Mouse (Mus musculus): ENCODE measurements at regions not wholly inside any gene's neighbourhood (a gene's known extent, or its start where the extent isn't known, plus 50 kb on each side); places are given as distances from the start of the nearest gene placed in this dataset.

DNA sequence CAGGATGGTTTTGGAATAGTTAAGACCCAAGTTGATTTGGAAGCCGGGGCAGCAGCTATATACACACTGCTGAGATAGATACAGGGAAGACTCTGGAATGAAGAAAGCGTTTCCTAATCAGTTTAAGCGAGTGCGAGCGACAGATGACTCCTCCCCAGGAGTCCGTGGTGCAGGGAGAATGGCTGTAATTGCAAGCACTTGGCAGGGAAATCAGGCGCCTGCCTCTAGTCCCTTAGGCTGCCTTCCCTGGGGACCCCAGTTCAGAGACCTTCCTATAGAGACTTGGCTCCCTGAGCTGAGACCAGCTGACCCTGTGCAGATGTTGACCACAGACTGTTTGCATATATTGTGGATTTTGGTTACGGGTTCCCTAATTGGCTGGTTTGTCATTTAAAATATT is 228.3 kb upstream of the 4930535I16Rik start:
- Histone ChIP-seq H3K9me3 (ENCODE audit: low read length) (no peaks in the 10 kb centered on the region), H3K27ac (ENCODE audit: low read length) (no peak overlapping the region), H3K4me1 (ENCODE audit: insufficient read depth, low read depth, low read length) (no peaks in the 10 kb centered on the region), H3K4me3 (ENCODE audit: low read depth, low read length) (no peak overlapping the region), H3K27me3 (replicated peaks; ENCODE audit: insufficient read depth, low read length) (0 out of 2 replicates have a peak, but pooled peaks cover 6% of the 10 kb centered on the region), H3K4me2 (replicated peaks; ENCODE audit: low read depth, low read length) (no peak overlapping the region), H3K9ac (replicated peaks; ENCODE audit: low read depth) (no peak overlapping the region), H3K36me3 (ENCODE audit: insufficient read depth, low read length) (no peaks in the 10 kb centered on the region)
- ATAC-seq (no peak), DNase-seq (ENCODE audit: low spot score) (no peak)
- WGBS: 15% methylated on average over 8 of the region's 8 CpGs
- no peak for TF ChIP-seq EP300 (IDR thresholded peaks at IDR 0.05)

- H3K4me1 ChIP-seq (ENCODE audit: insufficient read depth, low read depth, low read length): no peaks in the 10 kb centered on the region
- H3K27ac ChIP-seq (ENCODE audit: low read length): no peak overlapping the region
- WGBS: 45% methylated on average over 5 of the region's 5 CpGs
- H3K27me3 ChIP-seq (replicated peaks; ENCODE audit: insufficient read depth, low read length): 0 out of 2 replicates have a peak, but pooled peaks cover 6% of the 10 kb centered on the region
- no peak overlapping the region for H3K9ac ChIP-seq (replicated peaks; ENCODE audit: low read depth)
- H3K36me3 ChIP-seq (ENCODE audit: insufficient read depth, low read length): no peaks in the 10 kb centered on the region
- ATAC-seq (no peak), DNase-seq (ENCODE audit: low spot score) (no peak)
- no peak overlapping the region for H3K4me3 ChIP-seq (ENCODE audit: low read depth, low read length)
- H3K9me3 ChIP-seq (ENCODE audit: low read length): no peaks in the 10 kb centered on the region
- H3K4me2 ChIP-seq (replicated peaks; ENCODE audit: low read depth, low read length): no peak overlapping the region
- no peak for TF ChIP-seq EP300 (IDR thresholded peaks at IDR 0.05)
- TF ChIP-seq CTCF (IDR thresholded peaks at IDR 0.05): no peak
Measured at GRCm38 (mm10) chr4:124143630-124144029, 225.8 kb upstream of the 4930535I16Rik start.

GRCm38 (mm10) chr4:124143226-124143625 is 225.4 kb upstream of the 4930535I16Rik start:
- no peak for DNase-seq (ENCODE audit: low spot score)
- H3K4me1 ChIP-seq (ENCODE audit: insufficient read depth, low read depth, low read length): no peaks in the 10 kb centered on the region
- no peaks in the 10 kb centered on the region for H3K9me3 ChIP-seq (ENCODE audit: low read length)
- ATAC-seq: no peak
- no peak overlapping the region for H3K9ac ChIP-seq (replicated peaks; ENCODE audit: low read depth)
- no peak overlapping the region for H3K4me2 ChIP-seq (replicated peaks; ENCODE audit: low read depth, low read length)
- H3K27ac ChIP-seq (ENCODE audit: low read length): no peak overlapping the region
- TF ChIP-seq CTCF (IDR thresholded peaks at IDR 0.05) (no peak), EP300 (IDR thresholded peaks at IDR 0.05) (no peak)
- H3K36me3 ChIP-seq (ENCODE audit: insufficient read depth, low read length): no peaks in the 10 kb centered on the region
- no peak overlapping the region for H3K4me3 ChIP-seq (ENCODE audit: low read depth, low read length)
- 42% methylated on average over 7 of the region's 7 CpGs for WGBS
- H3K27me3 ChIP-seq (replicated peaks; ENCODE audit: insufficient read depth, low read length): 0 out of 2 replicates have a peak, but pooled peaks cover 6% of the 10 kb centered on the region

- Histone ChIP-seq H3K4me2 (replicated peaks; ENCODE audit: low read depth, low read length) (no peak overlapping the region), H3K4me3 (ENCODE audit: low read depth, low read length) (no peak overlapping the region), H3K27me3 (replicated peaks; ENCODE audit: insufficient read depth, low read length) (0 out of 2 replicates have a peak, but pooled peaks cover 6% of the 10 kb centered on the region), H3K9ac (replicated peaks; ENCODE audit: low read depth) (no peak overlapping the region), H3K36me3 (ENCODE audit: insufficient read depth, low read length) (no peaks in the 10 kb centered on the region), H3K27ac (ENCODE audit: low read length) (no peak overlapping the region), H3K4me1 (ENCODE audit: insufficient read depth, low read depth, low read length) (no peaks in the 10 kb centered on the region), H3K9me3 (ENCODE audit: low read length) (no peaks in the 10 kb centered on the region)
- 3% methylated on average over 5 of the region's 5 CpGs for WGBS
- DNase-seq (ENCODE audit: low spot score) (peak; percentile 85), ATAC-seq (no peak)
- TF ChIP-seq CTCF (IDR thresholded peaks at IDR 0.05): peak; percentile 96
- no peak for TF ChIP-seq EP300 (IDR thresholded peaks at IDR 0.05)
Measured at GRCm38 (mm10) chr4:124142083-124142482, 224.3 kb upstream of the 4930535I16Rik start.

- TF ChIP-seq EP300 (IDR thresholded peaks at IDR 0.05) (no peak), CTCF (IDR thresholded peaks at IDR 0.05) (no peak)
- Histone ChIP-seq H3K4me1 (ENCODE audit: insufficient read depth, low read depth, low read length) (no peaks in the 10 kb centered on the region), H3K4me2 (replicated peaks; ENCODE audit: low read depth, low read length) (no peak overlapping the region), H3K27me3 (replicated peaks; ENCODE audit: insufficient read depth, low read length) (no peaks in the 10 kb centered on the region), H3K9me3 (ENCODE audit: low read length) (no peaks in the 10 kb centered on the region), H3K4me3 (ENCODE audit: low read depth, low read length) (no peak overlapping the region), H3K36me3 (ENCODE audit: insufficient read depth, low read length) (no peaks in the 10 kb centered on the region), H3K27ac (ENCODE audit: low read length) (no peak overlapping the region), H3K9ac (replicated peaks; ENCODE audit: low read depth) (no peak overlapping the region)
- ATAC-seq (no peak), DNase-seq (ENCODE audit: low spot score) (no peak)
- WGBS: 63% methylated on average over 6 of the region's 6 CpGs
Measured at GRCm38 (mm10) chr4:124135165-124135470, 217.3 kb upstream of the 4930535I16Rik start.

DNA sequence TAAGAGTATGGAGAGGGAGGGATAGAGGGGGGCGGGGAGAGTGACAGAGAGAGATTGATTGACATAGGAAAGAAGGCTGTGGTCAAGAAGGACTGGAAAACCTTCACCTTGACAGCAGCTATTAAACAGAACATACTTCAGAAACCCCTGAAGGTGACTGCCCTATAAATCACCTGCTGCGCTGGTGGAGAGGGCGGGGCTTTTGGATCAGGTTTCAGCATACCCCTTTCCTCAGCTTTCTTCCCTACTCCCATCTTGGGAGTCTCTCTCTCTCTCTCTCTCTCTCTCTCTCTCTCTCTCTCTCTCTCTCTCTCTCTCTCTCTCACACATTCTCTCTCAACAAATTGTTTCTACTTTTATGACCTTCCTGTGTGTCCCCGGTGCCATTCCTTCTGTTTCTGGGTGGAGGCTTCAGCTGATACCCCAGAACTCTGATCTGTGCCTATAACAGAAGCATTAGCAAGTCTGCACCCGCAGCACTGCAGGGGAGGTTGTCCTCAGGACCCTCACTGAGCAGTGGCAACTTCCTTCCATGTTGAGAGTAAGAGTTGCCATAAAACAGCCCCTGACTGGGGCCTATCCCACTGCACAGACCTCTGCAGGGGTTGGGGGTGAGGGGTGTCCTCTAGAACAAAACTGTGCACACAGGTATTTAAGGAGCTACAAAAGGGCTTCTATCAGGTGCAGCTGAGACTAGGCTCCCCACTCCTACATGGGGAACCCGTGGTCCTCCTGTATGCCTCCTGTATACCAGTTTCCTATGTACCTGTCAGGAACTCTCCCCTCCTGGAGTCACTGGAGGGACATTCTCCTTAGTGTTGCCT is 216.7 kb upstream of the 4930535I16Rik start:
- DNase-seq (ENCODE audit: low spot score): no peak
- no peaks in the 10 kb centered on the region for H3K27me3 ChIP-seq (replicated peaks; ENCODE audit: insufficient read depth, low read length)
- ATAC-seq: no peak
- no peaks in the 10 kb centered on the region for H3K36me3 ChIP-seq (ENCODE audit: insufficient read depth, low read length)
- no peak overlapping the region for H3K27ac ChIP-seq (ENCODE audit: low read length)
- no peak overlapping the region for H3K4me3 ChIP-seq (ENCODE audit: low read depth, low read length)
- no peaks in the 10 kb centered on the region for H3K9me3 ChIP-seq (ENCODE audit: low read length)
- H3K4me2 ChIP-seq (replicated peaks; ENCODE audit: low read depth, low read length): no peak overlapping the region
- H3K9ac ChIP-seq (replicated peaks; ENCODE audit: low read depth): no peak overlapping the region
- WGBS: 10% methylated on average over 6 of the region's 6 CpGs
- H3K4me1 ChIP-seq (ENCODE audit: insufficient read depth, low read depth, low read length): no peaks in the 10 kb centered on the region
- TF ChIP-seq CTCF (IDR thresholded peaks at IDR 0.05): no peak

Data from lung, postnatal 0 days (tissue).